Mouse (Mus musculus): Measurements from ENCODE around the gene Numa1. TPM values are rescaled to one million over a fixed set of nuclear protein-coding genes. Genes with fewer than 3 reads are reported as not detected.
"Not testable (repeated sequence)": the region's sequence is repeated elsewhere in the genome, so short reads cannot be mapped to it uniquely, and the experiment has no call there.

The Numa1 gene
- total RNA-seq, 4 experiments from 2014 or later, result 90.6 to 103 (median 98.5) TPM

DNA sequence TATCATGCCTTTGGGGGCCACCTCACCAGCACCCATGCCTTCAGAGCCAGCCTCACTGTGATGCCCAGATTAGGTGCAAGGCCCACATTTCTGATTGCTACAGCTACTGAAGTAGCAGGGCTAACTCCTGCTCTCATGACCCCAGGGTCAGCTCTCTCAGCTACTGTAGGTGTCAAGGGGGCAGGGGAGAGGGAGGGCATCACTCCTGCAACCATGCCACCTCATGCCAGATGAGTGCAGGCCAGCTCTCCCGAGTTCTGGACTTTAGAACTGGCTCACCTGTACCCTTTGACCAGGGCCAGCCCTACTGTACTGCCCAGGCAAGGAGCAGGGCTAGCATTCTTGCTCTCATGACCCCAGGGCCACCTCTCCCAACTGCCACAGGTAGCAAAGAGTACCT lies 48.8 kb downstream of the Numa1 start:
- DNase-seq (ENCODE audit: low spot score), result no peak

DNA sequence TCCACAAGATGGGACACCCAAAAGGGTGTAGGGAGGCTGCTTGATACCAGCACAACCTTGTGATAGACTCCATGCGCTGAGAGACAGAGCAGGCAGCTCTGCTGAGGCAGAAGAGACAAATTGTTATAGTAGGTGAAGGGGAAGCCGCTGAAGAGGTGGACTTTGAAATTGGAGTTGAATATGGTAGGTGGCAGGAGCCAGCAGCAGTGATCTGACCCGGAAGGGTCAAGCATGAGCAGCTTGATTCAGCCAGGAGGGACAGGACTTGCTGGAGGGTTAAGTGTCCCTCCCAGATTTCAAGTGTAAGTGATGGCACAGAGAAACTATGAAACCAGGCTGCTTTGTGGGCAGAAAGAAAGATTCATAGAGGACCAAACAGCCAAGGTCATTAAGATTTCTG lies 51.2 kb downstream of the Numa1 start:
- no peak for DNase-seq (ENCODE audit: low spot score)

DNA sequence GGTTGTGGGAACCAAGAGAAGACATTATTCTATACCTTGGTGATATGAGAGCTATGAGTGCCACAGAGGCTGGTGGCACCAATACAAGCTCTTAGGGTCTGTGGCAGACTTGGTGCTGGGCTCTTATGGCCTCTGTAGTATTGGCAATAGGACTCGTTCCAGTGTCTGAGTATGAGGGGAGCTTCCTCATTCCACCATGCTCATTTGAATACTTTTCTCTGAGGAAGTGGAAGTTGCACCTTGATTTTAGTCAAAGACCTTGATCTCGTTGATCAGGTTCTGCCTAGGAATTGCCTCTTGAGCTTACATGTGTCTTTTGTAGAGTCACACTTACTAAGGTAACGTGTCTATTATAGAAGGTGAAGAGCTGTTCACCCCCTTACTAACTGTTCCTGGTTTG lies 60.3 kb downstream of the Numa1 start:
- no peak for DNase-seq (ENCODE audit: low spot score)

DNA sequence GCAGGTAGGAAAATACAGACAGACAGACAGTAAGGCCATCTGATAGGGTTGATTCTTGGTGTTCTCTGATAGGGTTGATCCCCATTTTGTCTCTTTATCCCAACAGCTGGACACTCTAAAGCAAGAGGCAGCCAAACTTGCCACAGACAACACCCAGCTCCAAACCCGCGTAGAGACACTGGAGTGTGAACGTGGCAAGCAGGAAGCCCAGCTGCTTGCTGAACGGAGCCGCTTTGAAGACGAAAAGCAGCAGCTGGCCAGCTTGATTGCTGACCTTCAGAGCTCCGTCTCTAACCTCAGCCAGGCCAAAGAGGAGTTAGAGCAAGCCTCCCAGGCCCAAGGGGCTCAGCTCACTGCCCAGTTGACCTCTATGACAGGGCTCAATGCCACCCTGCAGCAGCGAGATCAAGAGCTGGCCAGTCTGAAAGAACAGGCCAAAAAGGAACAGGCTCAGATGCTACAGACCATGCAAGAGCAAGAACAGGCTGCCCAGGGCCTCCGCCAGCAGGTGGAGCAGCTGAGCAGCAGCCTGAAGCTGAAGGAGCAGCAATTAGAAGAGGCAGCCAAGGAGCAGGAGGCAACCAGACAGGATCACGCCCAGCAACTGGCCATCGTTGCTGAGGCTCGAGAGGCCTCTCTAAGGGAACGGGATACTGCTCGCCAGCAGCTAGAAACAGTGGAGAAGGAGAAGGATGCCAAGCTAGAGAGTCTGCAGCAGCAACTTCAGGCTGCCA lies 64.5 kb downstream of the Numa1 start:
- DNase-seq (ENCODE audit: low spot score), result peak; percentile 83

DNA sequence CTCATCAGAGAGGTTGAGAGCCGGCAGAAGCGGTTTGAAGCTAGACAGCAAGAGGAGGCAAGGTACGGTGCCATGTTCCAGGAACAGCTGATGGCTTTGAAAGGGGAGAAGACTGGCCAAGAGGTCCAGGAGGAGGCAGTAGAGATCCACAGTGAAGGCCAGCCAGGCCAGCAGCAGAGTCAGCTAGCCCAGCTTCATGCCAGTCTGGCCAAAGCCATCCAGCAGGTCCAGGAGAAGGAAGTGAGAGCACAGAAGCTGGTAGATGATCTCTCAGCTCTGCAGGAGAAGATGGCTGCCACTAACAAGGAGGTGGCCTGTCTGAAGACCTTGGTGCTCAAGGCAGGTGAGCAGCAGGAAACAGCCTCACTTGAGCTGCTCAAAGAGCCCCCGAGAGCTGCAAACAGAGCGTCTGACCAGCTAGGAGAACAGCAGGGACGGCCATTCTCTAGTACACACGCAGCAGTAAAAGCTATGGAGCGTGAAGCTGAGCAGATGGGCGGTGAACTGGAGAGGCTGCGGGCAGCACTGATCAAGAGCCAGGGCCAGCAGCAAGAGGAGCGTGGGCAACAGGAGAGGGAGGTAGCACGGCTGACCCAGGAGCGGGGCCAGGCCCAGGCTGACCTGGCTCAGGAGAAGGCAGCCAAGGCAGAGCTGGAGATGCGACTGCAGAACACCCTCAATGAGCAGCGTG lies 65.7 kb downstream of the Numa1 start:
- no peak for DNase-seq (ENCODE audit: low spot score)

GRCm38 (mm10) chr7:102000296-102000695 lies 66.4 kb downstream of the Numa1 start:
- DNase-seq (ENCODE audit: low spot score), result no peak

DNA sequence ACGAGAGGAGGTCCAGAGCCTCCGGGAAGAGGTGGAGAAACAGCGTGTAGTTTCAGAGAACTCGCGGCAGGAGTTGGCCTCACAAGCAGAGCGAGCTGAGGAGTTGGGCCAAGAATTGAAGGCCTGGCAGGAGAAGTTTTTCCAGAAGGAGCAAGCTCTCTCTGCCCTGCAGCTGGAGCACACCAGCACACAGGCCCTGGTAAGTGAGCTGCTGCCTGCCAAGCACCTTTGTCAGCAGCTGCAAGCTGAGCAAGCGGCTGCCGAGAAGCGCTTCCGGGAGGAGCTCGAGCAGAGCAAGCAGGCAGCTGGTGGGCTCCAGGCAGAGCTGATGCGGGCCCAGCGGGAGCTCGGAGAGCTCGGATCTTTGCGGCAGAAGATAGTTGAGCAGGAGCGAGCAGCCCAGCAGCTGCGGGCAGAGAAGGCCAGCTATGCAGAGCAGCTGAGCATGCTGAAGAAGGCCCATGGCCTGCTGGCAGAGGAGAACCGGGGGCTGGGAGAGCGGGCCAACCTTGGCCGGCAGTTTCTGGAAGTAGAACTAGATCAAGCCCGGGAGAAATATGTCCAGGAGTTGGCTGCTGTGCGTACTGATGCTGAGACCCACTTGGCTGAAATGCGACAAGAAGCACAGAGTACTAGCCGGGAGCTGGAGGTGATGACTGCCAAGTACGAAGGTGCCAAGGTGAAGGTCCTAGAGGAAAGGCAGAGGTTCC lies 67.2 kb downstream of the Numa1 start:
- peak; percentile 46 for DNase-seq (ENCODE audit: low spot score)

GRCm38 (mm10) chr7:102006520-102006919 lies 72.6 kb downstream of the Numa1 start:
- DNase-seq (ENCODE audit: low spot score), result no peak

GRCm38 (mm10) chr7:102011855-102012254 lies 77.9 kb downstream of the Numa1 start:
- no peak for DNase-seq (ENCODE audit: low spot score)

DNA sequence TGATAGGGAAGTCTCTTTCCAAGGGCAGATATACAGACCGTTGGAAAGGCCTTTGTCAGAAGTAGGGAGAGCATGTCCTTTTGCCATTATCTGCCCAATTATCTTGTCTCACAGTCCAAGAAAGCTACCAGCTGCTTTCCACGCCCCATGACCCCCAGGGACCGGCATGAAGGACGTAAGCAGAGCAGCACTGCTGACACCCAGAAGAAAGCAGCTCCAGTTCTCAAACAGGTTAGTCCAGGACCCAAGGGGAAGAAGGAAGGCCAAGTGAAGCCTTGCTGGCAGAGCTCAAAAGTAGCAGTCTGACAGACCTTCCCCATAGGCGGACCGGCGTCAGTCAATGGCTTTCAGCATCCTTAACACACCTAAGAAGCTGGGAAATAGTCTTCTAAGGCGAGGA lies 79.5 kb downstream of the Numa1 start:
- DNase-seq (ENCODE audit: low spot score), result no peak

GRCm38 (mm10) chr7:102014995-102015394 lies 81.1 kb downstream of the Numa1 start:
- no peak for DNase-seq (ENCODE audit: low spot score)

DNA sequence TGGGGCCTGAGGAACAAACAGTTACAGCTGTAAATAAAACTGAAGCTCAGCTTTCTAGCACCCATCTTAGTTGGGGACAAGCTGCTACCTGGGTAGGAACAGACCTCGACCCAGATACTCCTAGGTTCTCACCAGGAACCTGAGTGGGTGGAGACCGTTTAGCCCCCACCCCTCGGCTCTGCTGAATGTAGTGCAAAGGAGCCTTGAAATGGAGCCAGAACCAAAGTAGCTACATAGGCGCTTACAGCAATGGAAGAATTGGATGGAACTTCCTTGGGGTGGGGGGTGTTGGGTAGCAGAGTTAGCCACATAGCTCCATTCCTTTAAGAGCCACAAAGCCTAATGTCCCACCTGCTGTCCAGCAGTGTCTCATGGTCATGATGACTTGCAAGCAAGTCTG lies 83.0 kb downstream of the Numa1 start:
- DNase-seq (ENCODE audit: low spot score), result no peak

- peak; percentile 48 for DNase-seq (ENCODE audit: low spot score)
Observed at GRCm38 (mm10) chr7:102017452-102017851, 83.5 kb downstream of the Numa1 start.

GRCm38 (mm10) chr7:102018034-102018433 lies 84.1 kb downstream of the Numa1 start:
- DNase-seq (ENCODE audit: low spot score), result peak; percentile 44

GRCm38 (mm10) chr7:102018590-102018989 lies 84.7 kb downstream of the Numa1 start, which contains the start of gene Il18bp:
TSS of gene Il18bp (minus strand) at chr7:102018690.
- DNase-seq (ENCODE audit: low spot score), result no peak

DNA sequence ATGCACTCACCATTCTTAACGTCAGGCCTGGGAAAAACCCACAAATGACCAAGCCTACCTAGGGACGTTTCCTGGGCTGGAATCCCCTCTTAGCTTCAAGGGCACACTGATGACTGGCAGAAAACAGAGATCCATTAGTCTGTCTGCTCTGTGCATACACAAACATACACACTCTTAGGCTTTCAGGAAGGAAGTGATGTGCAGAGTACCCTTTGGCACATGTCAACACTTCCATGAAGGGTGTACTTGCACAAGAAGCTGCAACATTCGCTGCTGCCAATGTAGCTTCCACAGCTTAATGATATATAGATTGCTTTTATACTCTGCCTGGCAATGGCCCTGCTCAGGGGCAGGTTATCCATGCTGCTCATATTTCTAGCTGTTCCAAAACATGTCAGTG lies 85.5 kb downstream of the Numa1 start:
- DNase-seq (ENCODE audit: low spot score), result no peak

DNA sequence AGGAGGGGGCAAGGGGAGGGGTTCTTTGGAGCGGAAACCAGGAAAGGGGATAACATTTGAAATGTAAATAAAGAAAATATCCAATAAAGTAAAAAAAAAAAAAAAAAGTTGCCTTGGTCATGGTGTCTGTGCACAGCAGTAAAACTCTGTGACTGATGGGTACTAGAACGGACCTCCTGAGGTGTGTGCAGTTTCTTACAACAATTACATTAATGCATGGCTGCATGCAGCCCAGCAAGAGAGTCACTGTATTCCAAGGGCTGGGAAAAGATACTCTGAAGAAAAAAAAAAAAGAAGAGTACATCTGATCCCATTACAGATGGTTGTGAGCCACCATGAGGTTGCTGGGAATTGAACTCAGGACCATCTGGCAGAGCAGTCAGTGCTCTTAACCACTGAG lies 87.0 kb downstream of the Numa1 start:
- not testable (repeated sequence) for DNase-seq (ENCODE audit: low spot score)

- no peak for DNase-seq (ENCODE audit: low spot score)
Observed at GRCm38 (mm10) chr7:102023821-102024220, 89.9 kb downstream of the Numa1 start.

DNA sequence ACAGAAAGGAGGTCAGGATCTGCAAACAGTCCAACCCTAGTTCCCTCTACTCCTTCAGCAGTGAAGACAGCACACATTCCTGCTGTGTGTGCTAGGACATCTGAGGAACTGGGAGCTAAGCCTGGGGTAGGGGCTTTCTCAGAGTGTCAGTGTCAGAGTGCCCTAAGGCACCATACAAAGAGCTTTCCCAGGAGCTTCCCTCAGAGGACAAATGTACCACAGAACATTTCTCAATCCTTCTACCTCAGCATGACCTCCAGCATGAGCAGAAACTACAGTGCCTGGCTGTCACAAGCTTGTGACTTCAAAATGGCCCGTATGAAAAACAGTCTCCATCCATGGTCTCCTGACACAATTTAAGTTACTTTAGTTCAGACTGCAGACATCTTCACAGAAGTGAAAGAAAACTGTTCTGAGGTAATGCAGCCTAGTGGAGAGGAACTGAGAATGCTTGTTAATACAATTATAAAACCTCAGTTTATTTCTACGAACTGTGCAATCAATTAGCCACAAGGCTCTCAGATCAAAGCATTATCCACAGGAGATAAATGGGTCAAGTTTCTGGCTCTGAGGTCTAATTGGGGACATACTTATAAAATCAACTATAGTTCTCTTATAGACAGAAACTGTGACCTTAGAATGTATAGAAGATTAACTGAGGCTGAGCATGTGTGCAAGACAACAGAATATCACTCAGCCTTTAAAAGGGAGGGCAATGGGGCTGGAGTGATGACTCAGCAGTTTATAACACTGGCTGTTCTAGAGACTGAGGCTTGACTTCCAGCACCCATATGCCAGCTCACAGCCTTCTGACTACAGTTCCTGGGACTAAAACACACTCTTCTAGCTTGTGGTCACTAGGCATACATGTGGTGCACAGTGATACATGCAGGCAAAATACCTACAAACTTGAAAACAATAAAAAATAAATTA lies 91.5 kb downstream of the Numa1 start:
- DNase-seq (ENCODE audit: low spot score), result no peak

- no peak for DNase-seq (ENCODE audit: low spot score)
Observed at GRCm38 (mm10) chr7:102034904-102035303, 101.0 kb downstream of the Numa1 start.

DNA sequence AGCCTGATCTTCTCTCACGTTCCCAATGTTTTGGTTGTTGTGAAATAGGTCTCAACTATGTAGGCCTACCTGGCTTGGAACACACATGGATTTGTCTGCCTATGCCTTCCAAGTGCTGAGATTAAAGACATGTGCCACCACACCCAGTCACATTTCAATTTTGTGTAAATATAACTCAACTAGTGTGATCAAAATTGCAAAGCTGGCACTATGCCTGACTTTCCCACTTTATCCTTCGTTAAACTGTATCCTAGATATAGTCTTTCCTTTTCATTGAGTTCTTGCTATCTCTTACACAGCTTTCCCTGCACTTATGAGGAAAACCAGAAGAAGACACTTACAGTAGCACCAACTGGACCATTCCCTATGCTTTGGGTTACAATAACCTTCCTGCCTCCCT lies 101.6 kb downstream of the Numa1 start:
- no peak for DNase-seq (ENCODE audit: low spot score)

GRCm38 (mm10) chr7:102037318-102037717 lies 103.4 kb downstream of the Numa1 start:
- DNase-seq (ENCODE audit: low spot score), result no peak
